In the genomic region with DNA sequence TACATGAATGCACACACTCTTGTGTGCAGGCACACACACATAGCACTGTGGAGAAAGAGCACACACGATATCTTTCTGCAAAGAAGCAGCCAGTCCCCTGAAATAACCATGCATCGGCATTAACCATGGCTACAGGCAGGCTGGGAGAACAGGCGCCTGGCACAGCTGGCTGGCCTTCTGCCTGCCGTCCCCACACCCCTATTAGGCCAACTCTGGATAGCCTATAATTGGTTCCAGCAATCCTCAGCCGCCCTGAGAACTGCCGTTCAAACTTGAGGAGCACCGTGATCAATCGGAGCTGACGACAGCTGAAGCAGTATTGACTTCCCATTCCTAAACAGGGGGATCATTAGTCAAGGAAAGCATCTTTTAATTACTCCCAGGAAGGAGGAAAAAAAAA, we compare ENCODE assay signal across 20 mouse cellular contexts.
A peak's percentile ranks its signal among the peaks of the same experiment; 100 is the strongest.
DNase-seq lines count a peak whose midpoint lies in the region; ATAC-seq and TF ChIP-seq lines count a peak whose summit lies in the region.
"Had no signal": no experiment of that assay in that cellular context is flagged by ENCODE, and none has a peak within 500 bp of the region (broad histone marks: within the 10 kb centered on the region; RNA-seq: fewer than 3 reads in every experiment).

No protein-coding gene starts in this region.

- no peak for TF ChIP-seq POLR2A in limb, embryonic 14.5 days (IDR thresholded peaks at IDR 0.05; ENCODE audit: borderline replicate concordance, extremely low read depth, insufficient read depth, insufficient read length)
- no peak for TF ChIP-seq POLR2A in kidney, adult 2 months (IDR thresholded peaks at IDR 0.05; ENCODE audit: low read depth, low read length)

- no peak for TF ChIP-seq CTCF in kidney, adult 2 months (conservative IDR thresholded peaks at IDR 0.05; ENCODE audit: insufficient read depth, insufficient read length, low read depth, low read length)

- H3K27ac ChIP-seq in midbrain, embryonic 12.5 days (replicated peaks): 0 out of 2 replicates have a peak overlapping the region, but pooled peaks have one; percentile 27
- no peak overlapping the region for H3K27ac ChIP-seq in midbrain, embryonic 15.5 days
- H3K27ac ChIP-seq in embryonic facial prominence, embryonic 12.5 days: no peak overlapping the region
- no peak overlapping the region for H3K27ac ChIP-seq in limb, embryonic 14.5 days (replicated peaks; ENCODE audit: low read depth, low read length)
- H3K27ac ChIP-seq in kidney, adult 2 months (ENCODE audit: insufficient read depth, low read depth, low read length): no peak overlapping the region
- H3K27ac ChIP-seq: liver, embryonic 12.5 days; neural tube, embryonic 12.5 days had no signal

- no peaks in the 10 kb centered on the region for H3K9me3 ChIP-seq in midbrain, embryonic 12.5 days
- no peaks in the 10 kb centered on the region for H3K9me3 ChIP-seq in midbrain, embryonic 15.5 days
- H3K9me3 ChIP-seq in embryonic facial prominence, embryonic 12.5 days: no peaks in the 10 kb centered on the region
- no peaks in the 10 kb centered on the region for H3K9me3 ChIP-seq in limb, embryonic 14.5 days (ENCODE audit: control insufficient read depth, low read length)
- H3K9me3 ChIP-seq: liver, embryonic 12.5 days; neural tube, embryonic 12.5 days had no signal

- H3K9ac ChIP-seq in midbrain, embryonic 12.5 days (replicated peaks): no peak overlapping the region
- no peak overlapping the region for H3K9ac ChIP-seq in midbrain, embryonic 15.5 days
- H3K9ac ChIP-seq in embryonic facial prominence, embryonic 12.5 days: no peak overlapping the region
- no peak overlapping the region for H3K9ac ChIP-seq in limb, embryonic 14.5 days (ENCODE audit: low read depth, low read length, severe bottlenecking)
- H3K9ac ChIP-seq: liver, embryonic 12.5 days; neural tube, embryonic 12.5 days had no signal

- WGBS in midbrain, embryonic 12.5 days: 69% methylated on average over 9 of the region's 9 CpGs
- WGBS in midbrain, embryonic 15.5 days: 57% methylated on average over 9 of the region's 9 CpGs
- WGBS in embryonic facial prominence, embryonic 12.5 days: 20% methylated on average over 9 of the region's 9 CpGs
- 9% methylated on average over 9 of the region's 9 CpGs for WGBS in limb, embryonic 14.5 days
- WGBS in kidney, adult 2 months: 87% methylated on average over 9 of the region's 9 CpGs

- no peak overlapping the region for H3K4me2 ChIP-seq in midbrain, embryonic 12.5 days (replicated peaks)
- no peak overlapping the region for H3K4me2 ChIP-seq in midbrain, embryonic 15.5 days
- H3K4me2 ChIP-seq in embryonic facial prominence, embryonic 12.5 days (replicated peaks): no peak overlapping the region
- H3K4me2 ChIP-seq in limb, embryonic 14.5 days (replicated peaks; ENCODE audit: low read depth, low read length, severe bottlenecking): no peak overlapping the region
- H3K4me2 ChIP-seq: liver, embryonic 12.5 days; neural tube, embryonic 12.5 days had no signal

- ATAC-seq in midbrain, embryonic 12.5 days (ENCODE audit: low FRiP score, low read depth): no peak
- ATAC-seq in midbrain, embryonic 15.5 days (replicated peaks): no peak
- ATAC-seq in embryonic facial prominence, embryonic 12.5 days (ENCODE audit: insufficient number of reproducible peaks, insufficient read depth, low FRiP score, low TSS enrichment): 0 out of 2 replicates have a peak, but pooled peaks have one; percentile 37
- no peak for ATAC-seq in limb, embryonic 14.5 days (ENCODE audit: low FRiP score, low read depth)
- ATAC-seq: liver, embryonic 12.5 days had no signal

- H3K4me1 ChIP-seq in midbrain, embryonic 12.5 days: peaks cover 38% of the 10 kb centered on the region
- peaks cover 40% of the 10 kb centered on the region for H3K4me1 ChIP-seq in midbrain, embryonic 15.5 days
- peaks cover 36% of the 10 kb centered on the region for H3K4me1 ChIP-seq in embryonic facial prominence, embryonic 12.5 days
- H3K4me1 ChIP-seq in limb, embryonic 14.5 days (ENCODE audit: control insufficient read depth, insufficient read depth, low read length): peaks cover 40% of the 10 kb centered on the region
- no peaks in the 10 kb centered on the region for H3K4me1 ChIP-seq in kidney, adult 2 months (ENCODE audit: control insufficient read depth, insufficient read depth, low read length)

- peaks cover 12% of the 10 kb centered on the region; the same call in 1 of the 2 replicates for H3K27me3 ChIP-seq in midbrain, embryonic 12.5 days
- H3K27me3 ChIP-seq in midbrain, embryonic 15.5 days (replicated peaks): no peaks in the 10 kb centered on the region
- 0 out of 2 replicates have a peak, but pooled peaks cover 2% of the 10 kb centered on the region for H3K27me3 ChIP-seq in embryonic facial prominence, embryonic 12.5 days
- H3K27me3 ChIP-seq in limb, embryonic 14.5 days (ENCODE audit: control insufficient read depth, insufficient read depth, low read length): peaks cover 19% of the 10 kb centered on the region; the same call in 1 of the 2 replicates
- H3K27me3 ChIP-seq in kidney, adult 2 months (replicated peaks; ENCODE audit: control insufficient read depth, insufficient read depth, low read length): no peaks in the 10 kb centered on the region
- H3K27me3 ChIP-seq: CH12.LX; liver, embryonic 12.5 days had no signal

- DNase-seq in heart, adult 18-20 months: peak; percentile 23 to 39
- DNase-seq in heart, adult 11 months: no peak
- DNase-seq in limb, embryonic 14.5 days (ENCODE audit: low spot score): peak; percentile 58
- no peak for DNase-seq in kidney, adult 2 months
- DNase-seq in urinary bladder, postnatal 4 days (ENCODE audit: low spot score in 2 of 2): no peak
- DNase-seq: adrenal gland, postnatal 36 days; cerebellum, adult 8-10 months; gastrocnemius, postnatal 10 days; kidney, adult 18-20 months; kidney, postnatal 14 days; lung, adult 2 months; thymus, postnatal 25 days had no signal

- H3K4me3 ChIP-seq in midbrain, embryonic 12.5 days: no peak overlapping the region
- H3K4me3 ChIP-seq in midbrain, embryonic 15.5 days: no peak overlapping the region
- H3K4me3 ChIP-seq in embryonic facial prominence, embryonic 12.5 days: no peak overlapping the region
- no peak overlapping the region for H3K4me3 ChIP-seq in limb, embryonic 14.5 days (replicated peaks; ENCODE audit: low read length)
- H3K4me3 ChIP-seq in kidney, adult 2 months (ENCODE audit: insufficient read depth, low read depth, low read length): no peak overlapping the region
- H3K4me3 ChIP-seq: erythroblast, embryonic 14.5 days; liver, embryonic 12.5 days; megakaryocyte, embryonic 14.5 days; neural tube, embryonic 12.5 days had no signal

- H3K36me3 ChIP-seq in midbrain, embryonic 12.5 days: peaks cover 24% of the 10 kb centered on the region
- 0 out of 2 replicates have a peak, but pooled peaks cover 7% of the 10 kb centered on the region for H3K36me3 ChIP-seq in midbrain, embryonic 15.5 days (replicated peaks)
- peaks cover 13% of the 10 kb centered on the region; the same call in 1 of the 2 replicates for H3K36me3 ChIP-seq in embryonic facial prominence, embryonic 12.5 days
- H3K36me3 ChIP-seq in limb, embryonic 14.5 days (ENCODE audit: control insufficient read depth, insufficient read depth, low read length): 0 out of 2 replicates have a peak, but pooled peaks cover 3% of the 10 kb centered on the region
- H3K36me3 ChIP-seq in kidney, adult 2 months (ENCODE audit: control insufficient read depth, insufficient read depth, low read length): no peaks in the 10 kb centered on the region

Comparison
In these comparisons a context has a peak if more than half of its experiments do, and no peak if none do; other contexts are left out.
1. DNase-seq: peak in heart, adult 18-20 months (2 of 2) and limb, embryonic 14.5 days (single experiment); none in heart, adult 11 months (single experiment), kidney, adult 2 months (single experiment) and urinary bladder, postnatal 4 days (0 of 2).